Mouse (Mus musculus): Measurements from ENCODE around the gene Vmn1r171.
"Not testable (repeated sequence)": the region's sequence is repeated elsewhere in the genome, so short reads cannot be mapped to it uniquely, and the experiment has no call there.

Gene Vmn1r171

GRCm38 (mm10) chr7:23630422-23630821 lies at the start of gene Vmn1r171:
Gene Vmn1r171 (plus strand): TSS chr7:23630722.
- DNase-seq (ENCODE audit: low read depth, low spot score) = no peak

- DNase-seq (ENCODE audit: low read depth, low spot score) = not testable (repeated sequence)
These were observed 24.6 kb upstream of the Vmn1r171 start, which contains the start of gene Vmn1r170 for GRCm38 (mm10) chr7:23605875-23606274. Gene Vmn1r170 (plus strand): TSS chr7:23606175.

GRCm38 (mm10) chr7:23658016-23658415 lies 27.5 kb downstream of the Vmn1r171 start, which contains the start of gene Vmn1r172:
Gene Vmn1r172 (plus strand): TSS chr7:23658316.
- DNase-seq (ENCODE audit: low read depth, low spot score) = no peak

Measured in brain, embryonic 18.5 days (tissue).